Mouse (Mus musculus): Measurements from ENCODE around the gene Ptch2. TPM values are rescaled to one million over a fixed set of nuclear protein-coding genes. Genes with fewer than 3 reads are reported as not detected.
A peak's percentile ranks its signal among the peaks of the same experiment; 100 is the strongest.

Gene Ptch2
- polyA plus RNA-seq, 1 experiment = 31.2 TPM

GRCm38 (mm10) chr4:117152714-117153113, 56.8 kb downstream of the Ptch2 start:
- no peaks in the 10 kb centered on the region for H3K27me3 ChIP-seq (ENCODE audit: control insufficient read depth, insufficient read depth, low read length)
- H3K4me1 ChIP-seq (ENCODE audit: control insufficient read depth, insufficient read depth, low read length) = peaks cover 7% of the 10 kb centered on the region
- H3K36me3 ChIP-seq (ENCODE audit: control insufficient read depth, insufficient read depth, low read length) = no peaks in the 10 kb centered on the region; the same call in 1 of the 2 replicates
- TF ChIP-seq CTCF (IDR thresholded peaks at IDR 0.05; ENCODE audit: control insufficient read depth, insufficient read depth, insufficient replicate concordance, low read depth, low read length) (no peak), POLR2A (IDR thresholded peaks at IDR 0.05; ENCODE audit: control insufficient read depth, low read depth, low read length) (no peak)
- no peak overlapping the region for H3K27ac ChIP-seq (ENCODE audit: control insufficient read depth, insufficient read depth, low read depth, low read length)
- H3K4me3 ChIP-seq (ENCODE audit: control insufficient read depth, low read depth, low read length) = no peak overlapping the region

- H3K36me3 ChIP-seq (ENCODE audit: control insufficient read depth, insufficient read depth, low read length) = peaks cover under 1% of the 10 kb centered on the region; the same call in 1 of the 2 replicates
- H3K27ac ChIP-seq (ENCODE audit: control insufficient read depth, insufficient read depth, low read depth, low read length) = peak overlapping the region; percentile 57
- peaks cover 3% of the 10 kb centered on the region for H3K4me1 ChIP-seq (ENCODE audit: control insufficient read depth, insufficient read depth, low read length)
- TF ChIP-seq CTCF (IDR thresholded peaks at IDR 0.05; ENCODE audit: control insufficient read depth, insufficient read depth, insufficient replicate concordance, low read depth, low read length) (no peak), POLR2A (IDR thresholded peaks at IDR 0.05; ENCODE audit: control insufficient read depth, low read depth, low read length) (no peak)
- H3K4me3 ChIP-seq (ENCODE audit: control insufficient read depth, low read depth, low read length) = peak overlapping the region; percentile 82
- no peaks in the 10 kb centered on the region for H3K27me3 ChIP-seq (ENCODE audit: control insufficient read depth, insufficient read depth, low read length)
Measured at GRCm38 (mm10) chr4:117155020-117155791, 59.3 kb downstream of the Ptch2 start.

GRCm38 (mm10) chr4:117155792-117156355, 60.0 kb downstream of the Ptch2 start, which contains the start of gene Rps8:
Gene Rps8, minus strand, starts transcription at chr4:117156243.
- H3K27ac ChIP-seq (ENCODE audit: control insufficient read depth, insufficient read depth, low read depth, low read length) = peak within 1 kb of the TSS; percentile 57
- peaks cover 3% of the 10 kb centered on the region for H3K4me1 ChIP-seq (ENCODE audit: control insufficient read depth, insufficient read depth, low read length)
- H3K4me3 ChIP-seq (ENCODE audit: control insufficient read depth, low read depth, low read length) = peak within 1 kb of the TSS; percentile 82
- H3K27me3 ChIP-seq (ENCODE audit: control insufficient read depth, insufficient read depth, low read length) = no peaks in the 10 kb centered on the region
- TF ChIP-seq CTCF (IDR thresholded peaks at IDR 0.05; ENCODE audit: control insufficient read depth, insufficient read depth, insufficient replicate concordance, low read depth, low read length) (no peak), POLR2A (IDR thresholded peaks at IDR 0.05; ENCODE audit: control insufficient read depth, low read depth, low read length) (peak; percentile 89)
- peaks cover 1% of the 10 kb centered on the region; the same call in 1 of the 2 replicates for H3K36me3 ChIP-seq (ENCODE audit: control insufficient read depth, insufficient read depth, low read length)

- Histone ChIP-seq H3K27ac (ENCODE audit: control insufficient read depth, insufficient read depth, low read depth, low read length) (no peak overlapping the region), H3K36me3 (ENCODE audit: control insufficient read depth, insufficient read depth, low read length) (peaks cover 1% of the 10 kb centered on the region; the same call in 1 of the 2 replicates), H3K4me3 (ENCODE audit: control insufficient read depth, low read depth, low read length) (no peak overlapping the region; the same call in 1 of the 2 replicates), H3K4me1 (ENCODE audit: control insufficient read depth, insufficient read depth, low read length) (peaks cover 3% of the 10 kb centered on the region), H3K27me3 (ENCODE audit: control insufficient read depth, insufficient read depth, low read length) (no peaks in the 10 kb centered on the region)
- TF ChIP-seq CTCF (IDR thresholded peaks at IDR 0.05; ENCODE audit: control insufficient read depth, insufficient read depth, insufficient replicate concordance, low read depth, low read length) (no peak), POLR2A (IDR thresholded peaks at IDR 0.05; ENCODE audit: control insufficient read depth, low read depth, low read length) (no peak)
Measured at GRCm38 (mm10) chr4:117156372-117156771, 60.5 kb downstream of the Ptch2 start.

- Histone ChIP-seq H3K4me3 (ENCODE audit: control insufficient read depth, low read depth, low read length) (no peak overlapping the region), H3K27me3 (ENCODE audit: control insufficient read depth, insufficient read depth, low read length) (no peaks in the 10 kb centered on the region), H3K27ac (ENCODE audit: control insufficient read depth, insufficient read depth, low read depth, low read length) (no peak overlapping the region), H3K4me1 (ENCODE audit: control insufficient read depth, insufficient read depth, low read length) (peaks cover 3% of the 10 kb centered on the region), H3K36me3 (ENCODE audit: control insufficient read depth, insufficient read depth, low read length) (0 out of 2 replicates have a peak, but pooled peaks cover 1% of the 10 kb centered on the region)
- TF ChIP-seq CTCF (IDR thresholded peaks at IDR 0.05; ENCODE audit: control insufficient read depth, insufficient read depth, insufficient replicate concordance, low read depth, low read length) (no peak), POLR2A (IDR thresholded peaks at IDR 0.05; ENCODE audit: control insufficient read depth, low read depth, low read length) (no peak)
Measured at GRCm38 (mm10) chr4:117159666-117160065, 63.8 kb downstream of the Ptch2 start.

- Histone ChIP-seq H3K36me3 (ENCODE audit: control insufficient read depth, insufficient read depth, low read length) (0 out of 2 replicates have a peak, but pooled peaks cover 1% of the 10 kb centered on the region), H3K4me1 (ENCODE audit: control insufficient read depth, insufficient read depth, low read length) (peaks cover 3% of the 10 kb centered on the region)
Measured at GRCm38 (mm10) chr4:117161183-117161582, 65.3 kb downstream of the Ptch2 start.

More at GRCm38 (mm10) chr4:117161183-117161582, 65.3 kb downstream of the Ptch2 start:
- no peak overlapping the region for H3K4me3 ChIP-seq (ENCODE audit: control insufficient read depth, low read depth, low read length)
- TF ChIP-seq CTCF (IDR thresholded peaks at IDR 0.05; ENCODE audit: control insufficient read depth, insufficient read depth, insufficient replicate concordance, low read depth, low read length) (no peak), POLR2A (IDR thresholded peaks at IDR 0.05; ENCODE audit: control insufficient read depth, low read depth, low read length) (no peak)
- no peaks in the 10 kb centered on the region for H3K27me3 ChIP-seq (ENCODE audit: control insufficient read depth, insufficient read depth, low read length)
- no peak overlapping the region for H3K27ac ChIP-seq (ENCODE audit: control insufficient read depth, insufficient read depth, low read depth, low read length)

Other genes with a start within 250 kb of the Ptch2 start
- gene Zswim5, start 218.7 kb upstream of the Ptch2 start, polyA plus RNA-seq (2012; rRNA removed) = 3.7 and 4.7 TPM in 2 replicates
- 16.5 and 16.8 TPM in 2 replicates for gene Urod, start 101.7 kb upstream of the Ptch2 start, polyA plus RNA-seq (2012; rRNA removed)
- 10.7 and 10.9 TPM in 2 replicates for gene Hectd3, start 100.8 kb upstream of the Ptch2 start, polyA plus RNA-seq (2012; rRNA removed)
- gene Eif2b3, start 76.7 kb upstream of the Ptch2 start, polyA plus RNA-seq (2012; rRNA removed) = 5.4 and 6.3 TPM in 2 replicates
- 2.6 and 3.2 TPM in 2 replicates for gene Btbd19, start 29.6 kb downstream of the Ptch2 start, polyA plus RNA-seq (2012; rRNA removed)
- gene Tctex1d4, start 30.7 kb downstream of the Ptch2 start, polyA plus RNA-seq (2012; rRNA removed) = 0.28 and 0.29 TPM in 2 replicates
- gene Plk3, start 37.9 kb downstream of the Ptch2 start, polyA plus RNA-seq (2012; rRNA removed) = 0.94 and 1.5 TPM in 2 replicates
- 185 and 230 TPM in 2 replicates for gene Rps8, start 60.2 kb downstream of the Ptch2 start, polyA plus RNA-seq (2012; rRNA removed)
- 307 and 325 TPM in 2 replicates for gene Kif2c, start 86.6 kb downstream of the Ptch2 start, polyA plus RNA-seq (2012; rRNA removed)
- 999 and 1,059 TPM in 2 replicates for gene Tmem53, start 155.9 kb downstream of the Ptch2 start, polyA plus RNA-seq (2012; rRNA removed)
- gene Armh1, start 156.1 kb downstream of the Ptch2 start, polyA plus RNA-seq (2012; rRNA removed) = 154 and 162 TPM in 2 replicates

Data from testis, adult 2 months (tissue).